Mouse (Mus musculus) CH12.LX (cell line): ENCODE results near the gene Stx4a. TPM values are rescaled to one million over a fixed set of nuclear protein-coding genes. Genes with fewer than 3 reads are reported as not detected.

Source experiments
- DNase-seq: peaks from one replicate; pipeline ENCODE4 v3.0.0-alpha.2; 2013; ENCODE audit errors: extremely low read depth
- H3K27ac ChIP-seq: 2 replicates; pipeline ENCODE4 v1.5.1; 2012; ENCODE audit warnings: low read depth, mild to moderate bottlenecking, control low read depth, moderate library complexity; ENCODE audit not compliant: insufficient read depth
- H3K27me3 ChIP-seq: replicated peaks from 2 replicates; pipeline ENCODE3; 2012; ENCODE audit warnings: inconsistent platforms
- H3K36me3 ChIP-seq, 2 experiments: replicated peaks in 1 of 2; 2 replicates each; pipeline versions ENCODE3 to v1.6.1; 2012; ENCODE audit warnings: inconsistent platforms in 1 of 2, low read length in 1 of 2, mild to moderate bottlenecking in 1 of 2, mixed read lengths in 1 of 2, moderate library complexity in 1 of 2; ENCODE audit not compliant: control insufficient read depth in 1 of 2, insufficient read depth in 1 of 2
- H3K4me1 ChIP-seq, 2 experiments: 2 replicates each; pipeline ENCODE4 v1.6.1; 2012; ENCODE audit warnings: inconsistent platforms in 1 of 2, moderate library complexity in 1 of 2; ENCODE audit not compliant: insufficient read depth in 2 of 2, control insufficient read depth in 1 of 2
- H3K4me2 ChIP-seq: 2 replicates; pipeline ENCODE4 v1.6.1; 2012; ENCODE audit warnings: low read depth, mild to moderate bottlenecking, control low read depth; ENCODE audit not compliant: poor library complexity, insufficient read depth, severe bottlenecking
- H3K4me3 ChIP-seq, 3 experiments: fragments of 150-350 bp in 1 of 3; sonication (generic) in 1 of 3; replicated peaks in 1 of 3; 2 replicates each; pipeline versions ENCODE3 to v1.5.1; 2011 to 2012; ENCODE audit warnings: low read depth in 2 of 3, low read length in 2 of 3, mild to moderate bottlenecking in 2 of 3, moderate library complexity in 2 of 3, control low read depth in 1 of 3, improper control_type of control experiment in 1 of 3, inconsistent platforms in 1 of 3, mixed read lengths in 1 of 3; ENCODE audit not compliant: poor library complexity in 1 of 3
- H3K79me2 ChIP-seq: replicated peaks from 2 replicates; pipeline ENCODE4 v1.6.1; 2012; ENCODE audit warnings: mild to moderate bottlenecking, moderate library complexity; ENCODE audit not compliant: control insufficient read depth, poor library complexity, insufficient read depth, severe bottlenecking; ENCODE audit errors: extremely low read depth
- H3K9ac ChIP-seq: 2 replicates; pipeline ENCODE4 v1.6.1; 2012; ENCODE audit warnings: low read depth, mild to moderate bottlenecking, control low read depth, moderate library complexity; ENCODE audit not compliant: insufficient read depth
- H3K9me3 ChIP-seq: replicated peaks from 2 replicates; pipeline ENCODE3; 2012; ENCODE audit warnings: low read length, inconsistent platforms, mixed read lengths
- BHLHE40 ChIP-seq: IDR thresholded peaks from 2 replicates; pipeline ENCODE4 v1.6.1; 2011; ENCODE audit warnings: mild to moderate bottlenecking, low read depth, low read length, improper control_type of control experiment
- CHD1 ChIP-seq: IDR thresholded peaks from 2 replicates; pipeline ENCODE4 v1.6.1; 2012; ENCODE audit warnings: low read depth, low read length, improper control_type of control experiment, inconsistent platforms
- CTCF ChIP-seq, 2 experiments: IDR thresholded peaks in 1 of 2; conservative IDR thresholded peaks in 1 of 2; 2 replicates each; pipeline ENCODE4 v1.5.1; 2011 to 2012; ENCODE audit warnings: low read depth in 2 of 2, low read length in 2 of 2, improper control_type of control experiment in 1 of 2, inconsistent platforms in 1 of 2, mild to moderate bottlenecking in 1 of 2, moderate library complexity in 1 of 2
- EP300 ChIP-seq: IDR thresholded peaks from 2 replicates; pipeline ENCODE4 v1.6.1; 2011; ENCODE audit warnings: low read length, improper control_type of control experiment
- ETS1 ChIP-seq: conservative IDR thresholded peaks from 2 replicates; pipeline ENCODE4 v1.6.1; 2012; ENCODE audit warnings: low read depth, mild to moderate bottlenecking, inconsistent platforms, low read length, improper control_type of control experiment, moderate library complexity
- GABPA ChIP-seq: IDR thresholded peaks from 2 replicates; pipeline ENCODE4 v1.6.1; 2012; ENCODE audit warnings: low read depth, low read length, improper control_type of control experiment, inconsistent platforms; ENCODE audit not compliant: insufficient replicate concordance
- HCFC1 ChIP-seq: IDR thresholded peaks from 2 replicates; pipeline ENCODE4 v1.6.1; 2012; ENCODE audit warnings: low read depth, mild to moderate bottlenecking, inconsistent platforms, low read length, improper control_type of control experiment
- JUN ChIP-seq: IDR thresholded peaks from 2 replicates; pipeline ENCODE4 v1.6.1; 2011; ENCODE audit warnings: low read depth, mild to moderate bottlenecking, low read length, improper control_type of control experiment, moderate library complexity; ENCODE audit not compliant: insufficient read depth
- KAT2A ChIP-seq: IDR thresholded peaks from 2 replicates; pipeline ENCODE4 v1.6.1; 2012; ENCODE audit warnings: low read length, improper control_type of control experiment, inconsistent platforms; ENCODE audit not compliant: insufficient replicate concordance
- MAX ChIP-seq: IDR thresholded peaks from 2 replicates; pipeline ENCODE4 v1.6.1; 2011; ENCODE audit warnings: low read length, improper control_type of control experiment
- MAZ ChIP-seq: IDR thresholded peaks from 2 replicates; pipeline ENCODE4 v1.6.1; 2012; ENCODE audit warnings: low read depth, mild to moderate bottlenecking, inconsistent platforms, low read length, improper control_type of control experiment, moderate library complexity
- MEF2A ChIP-seq: IDR thresholded peaks from 2 replicates; pipeline ENCODE4 v1.6.1; 2014; ENCODE audit warnings: low read depth, mild to moderate bottlenecking, inconsistent platforms, low read length, improper control_type of control experiment, borderline replicate concordance
- MXI1 ChIP-seq: IDR thresholded peaks from 2 replicates; pipeline ENCODE4 v1.6.1; 2011; ENCODE audit warnings: mild to moderate bottlenecking, low read depth, low read length, improper control_type of control experiment
- MYC ChIP-seq: IDR thresholded peaks from 2 replicates; pipeline ENCODE4 v1.6.1; 2011; ENCODE audit warnings: low read depth, mild to moderate bottlenecking, improper control_type of control experiment, low read length
- NELFE ChIP-seq: IDR thresholded peaks from 2 replicates; pipeline ENCODE4 v1.6.1; 2011; ENCODE audit warnings: low read depth, low read length, improper control_type of control experiment
- PAX5 ChIP-seq: IDR thresholded peaks from 2 replicates; pipeline ENCODE4 v1.6.1; 2012; ENCODE audit warnings: low read length, inconsistent platforms, mixed read lengths
- POLR2AphosphoS2 ChIP-seq: IDR thresholded peaks from 2 replicates; pipeline ENCODE4 v1.6.1; 2011; ENCODE audit warnings: low read depth, low read length, improper control_type of control experiment
- RAD21 ChIP-seq: IDR thresholded peaks from 2 replicates; pipeline ENCODE4 v1.6.1; 2011; ENCODE audit warnings: low read depth, mild to moderate bottlenecking, low read length, improper control_type of control experiment, moderate library complexity
- SMC3 ChIP-seq: IDR thresholded peaks from 2 replicates; pipeline ENCODE4 v1.6.1; 2011; ENCODE audit warnings: low read depth, low read length, improper control_type of control experiment
- TBP ChIP-seq: conservative IDR thresholded peaks from 2 replicates; pipeline ENCODE4 v1.6.1; 2011; ENCODE audit warnings: low read depth, low read length, improper control_type of control experiment
- TCF12 ChIP-seq: IDR thresholded peaks from 2 replicates; pipeline ENCODE4 v1.6.1; 2014; ENCODE audit warnings: low read depth, mild to moderate bottlenecking, inconsistent platforms, low read length, improper control_type of control experiment
- UBTF ChIP-seq: IDR thresholded peaks from 2 replicates; pipeline ENCODE4 v1.6.1; 2012; ENCODE audit warnings: low read depth, mild to moderate bottlenecking, inconsistent platforms, low read length, improper control_type of control experiment, moderate library complexity
- USF2 ChIP-seq: conservative IDR thresholded peaks from 2 replicates; pipeline ENCODE4 v1.6.1; 2011; ENCODE audit warnings: low read depth, low read length, improper control_type of control experiment
- ZKSCAN1 ChIP-seq: IDR thresholded peaks from 2 replicates; pipeline ENCODE4 v1.6.1; 2012; ENCODE audit warnings: low read depth, inconsistent platforms, low read length, improper control_type of control experiment, borderline replicate concordance
- dilution Hi-C: fragments of 300-500 bp; cut with MboI; formaldehyde crosslinking; loops from 2 replicates; pipeline ENCODE4 v1.14.3; 2020; ENCODE audit warnings: low sequenced_read_pairs; ENCODE audit not compliant: extremely low pct_unique_long_range_greater_than_20kb, extremely low pct_ligation_motif_present
- in situ Hi-C: fragments of 300-500 bp; cut with MboI; formaldehyde crosslinking; loops from 3 replicates; pipeline ENCODE4 v1.14.3; 2019; ENCODE audit warnings: low sequenced_read_pairs, low pct_ligation_motif_present, low pct_unique_long_range_greater_than_20kb, mixed read lengths
- polyA plus RNA-seq: library from polyadenylated mRNA; unstranded; fragments of >175 nt; gene quantifications from 2 replicates; pipeline ENCODE4 v1.2.1, GENCODE M21; 2012; ENCODE audit warnings: low read depth; ENCODE audit not compliant: insufficient read length
- total RNA-seq, 2 experiments: library from RNA; depleted of rRNA; stranded (reverse); fragments of 300-350 nt in 1 of 2; fragments of >200 nt in 1 of 2; gene quantifications; 2 replicates each; pipeline ENCODE4 v1.2.3; 2012 to 2014

The Stx4a gene
- total and polyA plus RNA-seq, 3 experiments = 16.5 to 50.5 (median 25.4) TPM

GRCm38 (mm10) chr7:127885951-127886350, 61.9 kb downstream of the Stx4a start:
- in situ Hi-C loops = no loop called here
- Histone ChIP-seq H3K9ac (no peak overlapping the region), H3K27me3 (no peaks in the 10 kb centered on the region), H3K27ac (no peak overlapping the region), H3K4me2 (no peak overlapping the region), H3K36me3 (peaks cover 78 to 98% of the 10 kb centered on the region in 2 experiments), H3K4me3 (no peak overlapping the region), H3K79me2 (no peaks in the 10 kb centered on the region; the same call in 1 of the 2 replicates), H3K4me1 (peaks cover 3 to 47% of the 10 kb centered on the region in 2 experiments), H3K9me3 (peaks cover 17% of the 10 kb centered on the region)
- TF ChIP-seq UBTF (no peak), SMC3 (no peak), CHD1 (no peak), MAZ (no peak), MAX (no peak), ETS1 (no peak), TCF12 (no peak)
- DNase-seq = peak; percentile 20
- dilution Hi-C loops = no loop called here

- Histone ChIP-seq H3K4me3 (no peak overlapping the region), H3K4me1 (peaks cover 3 to 47% of the 10 kb centered on the region in 2 experiments), H3K4me2 (no peak overlapping the region), H3K9ac (no peak overlapping the region), H3K36me3 (peaks cover 72 to 98% of the 10 kb centered on the region in 2 experiments), H3K27ac (no peak overlapping the region), H3K27me3 (no peaks in the 10 kb centered on the region), H3K79me2 (no peaks in the 10 kb centered on the region; the same call in 1 of the 2 replicates), H3K9me3 (peaks cover 11% of the 10 kb centered on the region)
- dilution Hi-C loops (no loop called here), in situ Hi-C loops (no loop called here)
- TF ChIP-seq CTCF (conservative IDR thresholded peaks at IDR 0.05 in 1 of 2, IDR thresholded peaks at IDR 0.05 in 1 of 2; ENCODE audit: low read depth in 2 of 2, low read length in 2 of 2) = no peak
- TF ChIP-seq MEF2A = no peak
- no peak for DNase-seq
These were observed 62.5 kb downstream of the Stx4a start for GRCm38 (mm10) chr7:127886551-127886950.

GRCm38 (mm10) chr7:127887191-127887590, 63.1 kb downstream of the Stx4a start:
- H3K4me1 ChIP-seq = peaks cover 3 to 47% of the 10 kb centered on the region in 2 experiments
- dilution Hi-C loops = no loop called here
- peaks cover 66 to 98% of the 10 kb centered on the region in 2 experiments for H3K36me3 ChIP-seq
- H3K4me2 ChIP-seq = no peak overlapping the region
- TF ChIP-seq RAD21 = no peak
- TF ChIP-seq MXI1 = no peak
- no peak for TF ChIP-seq BHLHE40
- TF ChIP-seq SMC3 = no peak
- no peak for TF ChIP-seq MYC
- no peak for TF ChIP-seq TBP
- TF ChIP-seq ZKSCAN1 = no peak
- TF ChIP-seq EP300 = no peak
- TF ChIP-seq MAZ = no peak
- no peak for TF ChIP-seq CHD1
- TF ChIP-seq HCFC1 = no peak
- no peak for TF ChIP-seq KAT2A
- TF ChIP-seq PAX5 = no peak
- no peak for TF ChIP-seq GABPA
- no peak for TF ChIP-seq NELFE
- TF ChIP-seq MAX = no peak
- no peak for TF ChIP-seq POLR2AphosphoS2
- TF ChIP-seq USF2 = no peak
- no peak for TF ChIP-seq UBTF
- TF ChIP-seq JUN = no peak
- no peak overlapping the region for H3K9ac ChIP-seq
- H3K27ac ChIP-seq = no peak overlapping the region
- in situ Hi-C loops = no loop called here
- H3K27me3 ChIP-seq = no peaks in the 10 kb centered on the region
- DNase-seq = no peak
- H3K79me2 ChIP-seq = no peaks in the 10 kb centered on the region; the same call in 1 of the 2 replicates
- no peak overlapping the region for H3K4me3 ChIP-seq
- peaks cover 4% of the 10 kb centered on the region for H3K9me3 ChIP-seq
